Mouse (Mus musculus): ENCODE measurements around the gene Rlbp1. TPM values are rescaled to one million over a fixed set of nuclear protein-coding genes. Genes with fewer than 3 reads are reported as not detected.

Gene Rlbp1
- 10 to 100 TPM; 16.8 to 19.0 TPM for total RNA-seq (2021)
- long read RNA-seq, experiment 1, transcript Rlbp1-202 (9 exons, 2,142 nt) = major isoform, 14 of 26 reads
- long read RNA-seq, experiment 1, transcript Rlbp1-201 (9 exons, 2,134 nt) = minor isoform, 7 of 26 reads
- long read RNA-seq, experiment 1, partial matches to known transcripts = 2 of 26 reads
- long read RNA-seq, experiment 1, other reads (novel, unspliced or antisense) = 3 of 26 reads
- long read RNA-seq, experiment 2, transcript Rlbp1-202 (9 exons, 2,142 nt) = major isoform, 17 of 35 reads
- long read RNA-seq, experiment 2, partial matches to known transcripts = 3 of 35 reads
- long read RNA-seq, experiment 2, other reads (novel, unspliced or antisense) = 12 of 35 reads

GRCm38 (mm10) chr7:79386422-79387133 lies at the start of gene Rlbp1:
Gene Rlbp1 (minus strand): TSS chr7:79387048.
- DNase-seq (ENCODE audit: low spot score in 2 of 2) = peak; percentile 55 to 56

GRCm38 (mm10) chr7:79428243-79428642 lies 41.4 kb upstream of the Rlbp1 start:
- no peak for DNase-seq (ENCODE audit: low spot score in 2 of 2)

GRCm38 (mm10) chr7:79425804-79426203 lies 39.0 kb upstream of the Rlbp1 start:
- peak; percentile 6 to 16 for DNase-seq (ENCODE audit: low spot score in 2 of 2)

- no peak for DNase-seq (ENCODE audit: low spot score in 2 of 2)
Measured at GRCm38 (mm10) chr7:79422876-79423275, 36.0 kb upstream of the Rlbp1 start.

- DNase-seq (ENCODE audit: low spot score in 2 of 2) = no peak
Measured at GRCm38 (mm10) chr7:79419950-79420349, 33.1 kb upstream of the Rlbp1 start.

GRCm38 (mm10) chr7:79414449-79415375 lies 27.9 kb upstream of the Rlbp1 start:
- DNase-seq (ENCODE audit: low spot score in 2 of 2) = no peak

GRCm38 (mm10) chr7:79400296-79400695 lies 13.4 kb upstream of the Rlbp1 start:
- no peak for DNase-seq (ENCODE audit: low spot score in 2 of 2)

GRCm38 (mm10) chr7:79398971-79399370 lies 12.1 kb upstream of the Rlbp1 start:
- DNase-seq (ENCODE audit: low spot score in 2 of 2) = no peak

- no peak for DNase-seq (ENCODE audit: low spot score in 2 of 2)
Measured at GRCm38 (mm10) chr7:79398426-79398825, 11.6 kb upstream of the Rlbp1 start.

- DNase-seq (ENCODE audit: low spot score in 2 of 2) = no peak
Measured at GRCm38 (mm10) chr7:79397446-79397963, 10.7 kb upstream of the Rlbp1 start.

- no peak for DNase-seq (ENCODE audit: low spot score in 2 of 2)
Measured at GRCm38 (mm10) chr7:79395186-79395585, 8.3 kb upstream of the Rlbp1 start.

GRCm38 (mm10) chr7:79394666-79395065 lies 7.8 kb upstream of the Rlbp1 start:
- no peak for DNase-seq (ENCODE audit: low spot score in 2 of 2)

GRCm38 (mm10) chr7:79393924-79394323 lies 7.1 kb upstream of the Rlbp1 start:
- no peak for DNase-seq (ENCODE audit: low spot score in 2 of 2)

- DNase-seq (ENCODE audit: low spot score in 2 of 2) = no peak
Measured at GRCm38 (mm10) chr7:79392860-79393513, 6.1 kb upstream of the Rlbp1 start.

GRCm38 (mm10) chr7:79391883-79392649 lies 5.2 kb upstream of the Rlbp1 start, which contains the start of gene Fanci:
Gene Fanci (plus strand): TSS chr7:79391929.
- peak; percentile 95 to 96 for DNase-seq (ENCODE audit: low spot score in 2 of 2)

GRCm38 (mm10) chr7:79391471-79391870 lies 4.6 kb upstream of the Rlbp1 start:
- no peak for DNase-seq (ENCODE audit: low spot score in 2 of 2)

GRCm38 (mm10) chr7:79390141-79390708 lies 3.4 kb upstream of the Rlbp1 start:
- DNase-seq (ENCODE audit: low spot score in 2 of 2) = no peak

GRCm38 (mm10) chr7:79388671-79389206 lies 1.9 kb upstream of the Rlbp1 start:
- no peak for DNase-seq (ENCODE audit: low spot score in 2 of 2)

- no peak for DNase-seq (ENCODE audit: low spot score in 2 of 2)
Measured at GRCm38 (mm10) chr7:79387991-79388390, 1.1 kb upstream of the Rlbp1 start.
